Mouse (Mus musculus) myocyte (in vitro differentiated cells): ENCODE results near the gene Tnfrsf13c. TPM values are rescaled to one million over a fixed set of nuclear protein-coding genes. Genes with fewer than 3 reads are reported as not detected.

ENCODE experiments used
- H3K27me3 ChIP-seq: one replicate; pipeline ENCODE4 v1.6.1; 2011; ENCODE audit not compliant: control insufficient read depth, insufficient read depth, insufficient read length
- H3K36me3 ChIP-seq: one replicate; pipeline ENCODE4 v1.6.1; 2011; ENCODE audit not compliant: control insufficient read depth, insufficient read depth
- H3K4me2 ChIP-seq: one replicate; pipeline ENCODE4 v1.6.1; 2011; ENCODE audit warnings: low read depth, control low read depth
- H3K4me3 ChIP-seq: one replicate; pipeline ENCODE4 v1.5.1; 2011; ENCODE audit warnings: mild to moderate bottlenecking, control low read depth, moderate library complexity
- H3K79me2 ChIP-seq: one replicate; pipeline ENCODE4 v1.6.1; 2011; ENCODE audit not compliant: control insufficient read depth, insufficient read depth
- H3ac ChIP-seq: one replicate; pipeline ENCODE4 v1.6.1; 2011; ENCODE audit not compliant: control insufficient read depth, insufficient read length
- CEBPB ChIP-seq: IDR thresholded peaks from 2 replicates; pipeline ENCODE4 v1.6.1; 2011; ENCODE audit warnings: mild to moderate bottlenecking, moderate library complexity; ENCODE audit not compliant: poor library complexity, insufficient read depth, severe bottlenecking
- E2F4 ChIP-seq: IDR thresholded peaks from one replicate; pipeline ENCODE4 v1.6.1; 2011; ENCODE audit warnings: mild to moderate bottlenecking, control low read depth, moderate library complexity; ENCODE audit not compliant: insufficient read depth
- MAX ChIP-seq: IDR thresholded peaks from one replicate; pipeline ENCODE4 v1.6.1; 2011; ENCODE audit warnings: low read depth, mild to moderate bottlenecking, control low read depth
- MYOD1 ChIP-seq, 3 experiments: IDR thresholded peaks; one replicate each; pipeline ENCODE4 v1.6.1; 2011; ENCODE audit warnings: control low read depth in 2 of 3, low read depth in 2 of 3, mild to moderate bottlenecking in 2 of 3, moderate library complexity in 1 of 3; ENCODE audit not compliant: insufficient read length in 2 of 3, control insufficient read depth in 1 of 3
- MYOG ChIP-seq, 3 experiments: IDR thresholded peaks; one replicate each; pipeline ENCODE4 v1.6.1; 2011; ENCODE audit warnings: control low read depth in 2 of 3, low read depth in 2 of 3, mild to moderate bottlenecking in 2 of 3; ENCODE audit not compliant: insufficient read length in 2 of 3, control insufficient read depth in 1 of 3, insufficient read depth in 1 of 3
- POLR2A ChIP-seq: IDR thresholded peaks from one replicate; pipeline ENCODE4 v1.6.1; 2011; ENCODE audit warnings: low read depth, mild to moderate bottlenecking, control low read depth, moderate library complexity; ENCODE audit not compliant: insufficient read length
- POLR2AphosphoS2 ChIP-seq: IDR thresholded peaks from one replicate; pipeline ENCODE4 v1.6.1; 2011; ENCODE audit warnings: low read depth, control low read depth; ENCODE audit not compliant: insufficient read length
- REST ChIP-seq: IDR thresholded peaks from one replicate; pipeline ENCODE4 v1.6.1; 2011; ENCODE audit warnings: mild to moderate bottlenecking, control low read depth, moderate library complexity; ENCODE audit not compliant: insufficient read depth, insufficient read length
- SRF ChIP-seq: IDR thresholded peaks from one replicate; pipeline ENCODE4 v1.6.1; 2011; ENCODE audit warnings: low read depth; ENCODE audit not compliant: control insufficient read depth, insufficient read length
- TCF12 ChIP-seq: IDR thresholded peaks from one replicate; pipeline ENCODE4 v1.6.1; 2011; ENCODE audit warnings: mild to moderate bottlenecking, control low read depth; ENCODE audit not compliant: poor library complexity, insufficient read depth, severe bottlenecking
- TCF3 ChIP-seq: IDR thresholded peaks from one replicate; pipeline ENCODE4 v1.6.1; 2011; ENCODE audit warnings: low read depth, control low read depth; ENCODE audit not compliant: insufficient read length
- USF1 ChIP-seq: IDR thresholded peaks from one replicate; pipeline ENCODE4 v1.6.1; 2011; ENCODE audit warnings: low read depth, mild to moderate bottlenecking, control low read depth, moderate library complexity
- polyA plus RNA-seq: library from polyadenylated mRNA; unstranded; fragments of >200 nt; fragmentation: generic; extraction: Trizol; gene quantifications from one replicate; pipeline ENCODE4 v1.2.1, GENCODE M21; 2012; ENCODE audit warnings: missing spikeins

The Tnfrsf13c gene
- polyA plus RNA-seq, 1 experiment = 0.14 TPM

GRCm38 (mm10) chr15:82266356-82266755 is 42.2 kb upstream of the Tnfrsf13c start:
- H3K4me2 ChIP-seq = no peak overlapping the region
- H3ac ChIP-seq = no peak overlapping the region
- no peaks in the 10 kb centered on the region for H3K79me2 ChIP-seq
- peaks cover 53% of the 10 kb centered on the region for H3K27me3 ChIP-seq
- H3K4me3 ChIP-seq = no peak overlapping the region
- TF ChIP-seq MYOD1 (IDR thresholded peaks at IDR 0.05; ENCODE audit: control insufficient read depth in 1 of 3, insufficient read length in 2 of 3, low read depth in 2 of 3) (peak in 1 of 3 experiments; percentile 33), REST (no peak), MYOG (IDR thresholded peaks at IDR 0.05; ENCODE audit: control insufficient read depth in 1 of 3, insufficient read depth in 1 of 3, insufficient read length in 2 of 3, low read depth in 2 of 3) (peak in 1 of 3 experiments; percentile 21)
- H3K36me3 ChIP-seq = no peaks in the 10 kb centered on the region

GRCm38 (mm10) chr15:82259510-82259909 is 35.3 kb upstream of the Tnfrsf13c start:
- TF ChIP-seq E2F4 (no peak), USF1 (no peak), POLR2AphosphoS2 (no peak), MYOD1 (IDR thresholded peaks at IDR 0.05; ENCODE audit: control insufficient read depth in 1 of 3, insufficient read length in 2 of 3, low read depth in 2 of 3) (no peak), MYOG (IDR thresholded peaks at IDR 0.05; ENCODE audit: control insufficient read depth in 1 of 3, insufficient read depth in 1 of 3, insufficient read length in 2 of 3, low read depth in 2 of 3) (no peak), POLR2A (no peak), MAX (no peak), SRF (no peak), TCF12 (no peak), CEBPB (no peak), TCF3 (no peak), REST (no peak)
- Histone ChIP-seq H3K4me2 (no peak overlapping the region), H3ac (no peak overlapping the region), H3K27me3 (peaks cover 57% of the 10 kb centered on the region), H3K79me2 (no peaks in the 10 kb centered on the region), H3K4me3 (no peak overlapping the region), H3K36me3 (no peaks in the 10 kb centered on the region)

GRCm38 (mm10) chr15:82255944-82256383 is 31.8 kb upstream of the Tnfrsf13c start:
- Histone ChIP-seq H3K36me3 (no peaks in the 10 kb centered on the region), H3K27me3 (peaks cover 44% of the 10 kb centered on the region), H3K4me2 (no peak overlapping the region), H3K79me2 (no peaks in the 10 kb centered on the region), H3K4me3 (no peak overlapping the region), H3ac (no peak overlapping the region)
- TF ChIP-seq SRF (no peak), E2F4 (no peak), POLR2A (no peak), MYOG (IDR thresholded peaks at IDR 0.05; ENCODE audit: control insufficient read depth in 1 of 3, insufficient read depth in 1 of 3, insufficient read length in 2 of 3, low read depth in 2 of 3) (peak in 2 of 3 experiments; percentile 66 to 79), TCF12 (no peak), POLR2AphosphoS2 (no peak), USF1 (no peak), REST (no peak), MYOD1 (IDR thresholded peaks at IDR 0.05; ENCODE audit: control insufficient read depth in 1 of 3, insufficient read length in 2 of 3, low read depth in 2 of 3) (peak in 2 of 3 experiments; percentile 29 to 59)

- TF ChIP-seq SRF = no peak
- TF ChIP-seq E2F4 = no peak
- TF ChIP-seq USF1 = no peak
- TF ChIP-seq TCF12 = no peak
- TF ChIP-seq POLR2A = no peak
- TF ChIP-seq MYOD1 (IDR thresholded peaks at IDR 0.05; ENCODE audit: control insufficient read depth in 1 of 3, insufficient read length in 2 of 3, low read depth in 2 of 3) = no peak
- TF ChIP-seq REST = no peak
- no peak for TF ChIP-seq CEBPB
- TF ChIP-seq TCF3 = no peak
- TF ChIP-seq MAX = no peak
- no peak for TF ChIP-seq POLR2AphosphoS2
- no peak for TF ChIP-seq MYOG (IDR thresholded peaks at IDR 0.05; ENCODE audit: control insufficient read depth in 1 of 3, insufficient read depth in 1 of 3, insufficient read length in 2 of 3, low read depth in 2 of 3)
- Histone ChIP-seq H3K36me3 (no peaks in the 10 kb centered on the region), H3K79me2 (no peaks in the 10 kb centered on the region), H3ac (no peak overlapping the region), H3K4me3 (no peak overlapping the region), H3K4me2 (no peak overlapping the region), H3K27me3 (peaks cover 37% of the 10 kb centered on the region)
Measured at GRCm38 (mm10) chr15:82255248-82255647, 31.1 kb upstream of the Tnfrsf13c start.

GRCm38 (mm10) chr15:82252097-82252496 is 27.9 kb upstream of the Tnfrsf13c start, which contains the start of gene 1500009C09Rik:
Gene 1500009C09Rik (plus strand): TSS chr15:82252397.
- H3ac ChIP-seq = no peak within 1 kb of the TSS
- no peak within 1 kb of the TSS for H3K4me3 ChIP-seq
- H3K79me2 ChIP-seq = no peaks in the 10 kb centered on the region
- H3K4me2 ChIP-seq = no peak within 1 kb of the TSS
- TF ChIP-seq MYOD1 (IDR thresholded peaks at IDR 0.05; ENCODE audit: control insufficient read depth in 1 of 3, insufficient read length in 2 of 3, low read depth in 2 of 3) (no peak), E2F4 (no peak), MAX (no peak), MYOG (IDR thresholded peaks at IDR 0.05; ENCODE audit: control insufficient read depth in 1 of 3, insufficient read depth in 1 of 3, insufficient read length in 2 of 3, low read depth in 2 of 3) (no peak), POLR2A (no peak), CEBPB (no peak), TCF12 (no peak), POLR2AphosphoS2 (no peak), USF1 (no peak)
- peaks cover 15% of the 10 kb centered on the region for H3K27me3 ChIP-seq
- no peaks in the 10 kb centered on the region for H3K36me3 ChIP-seq
